In the genomic region with DNA sequence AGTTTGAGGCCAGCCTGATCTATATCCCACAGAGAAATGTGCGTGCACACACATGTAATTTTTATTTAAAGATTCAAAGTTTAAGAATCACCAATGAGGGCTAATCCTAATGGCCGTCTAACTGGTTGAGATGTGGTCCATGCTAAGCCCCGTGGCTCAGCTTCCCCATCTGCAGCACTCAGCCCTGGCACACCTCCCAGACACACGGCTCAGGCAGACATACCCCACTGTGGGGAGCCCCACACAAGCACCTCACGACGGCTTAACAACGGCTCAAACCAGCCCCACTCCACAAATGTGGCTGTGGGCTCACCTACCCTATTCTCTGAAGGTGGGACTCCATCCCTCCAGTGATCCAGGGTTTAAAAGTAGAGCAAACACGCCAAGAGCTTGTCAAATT, we compare ENCODE assay signal across 33 mouse cellular contexts.
"Had no signal": no experiment of that assay in that cellular context is flagged by ENCODE, and none has a peak within 500 bp of the region (broad histone marks: within the 10 kb centered on the region; RNA-seq: fewer than 3 reads in every experiment).

No protein-coding gene starts in this region.

- H3K27ac ChIP-seq: heart, embryonic 10.5 days; heart, embryonic 13.5 days; heart, embryonic 15.5 days; hindbrain, embryonic 10.5 days; hindbrain, embryonic 12.5 days; hindbrain, embryonic 13.5 days; hindbrain, embryonic 14.5 days; hindbrain, embryonic 15.5 days; hindbrain, postnatal 0 days; intestine, embryonic 15.5 days; kidney, embryonic 15.5 days; kidney, postnatal 0 days; layer of hippocampus, adult 2 months; left cerebral cortex, adult 2 months had no signal

- DNase-seq: heart, postnatal 10 days; heart, postnatal 14 days; heart, postnatal 36 days; heart, postnatal 4 days; kidney, adult 11 months; kidney, adult 18-20 months; kidney, adult 8-10 months; kidney, adult 9 months; kidney, postnatal 10 days; kidney, postnatal 14 days; kidney, postnatal 36 days; kidney, postnatal 4 days; layer of hippocampus, adult 9-11 months; layer of hippocampus, postnatal 36 days had no signal

- H3K9ac ChIP-seq: heart, embryonic 12.5 days; heart, embryonic 13.5 days; heart, embryonic 15.5 days; hindbrain, embryonic 12.5 days; hindbrain, embryonic 13.5 days; hindbrain, embryonic 14.5 days; hindbrain, embryonic 15.5 days; intestine, embryonic 15.5 days; kidney, embryonic 15.5 days had no signal

- ATAC-seq: hindbrain, embryonic 16.5 days; hindbrain, postnatal 0 days; intestine, embryonic 15.5 days; intestine, embryonic 16.5 days; intestine, postnatal 0 days had no signal

- H3K4me2 ChIP-seq: heart, embryonic 11.5 days; heart, embryonic 12.5 days; heart, embryonic 13.5 days; heart, embryonic 15.5 days; hindbrain, embryonic 12.5 days; hindbrain, embryonic 13.5 days; hindbrain, embryonic 14.5 days; hindbrain, embryonic 15.5 days; intestine, embryonic 15.5 days; kidney, embryonic 15.5 days had no signal

- H3K27me3 ChIP-seq: heart, embryonic 12.5 days; heart, embryonic 13.5 days; heart, embryonic 15.5 days; hindbrain, embryonic 12.5 days; hindbrain, embryonic 13.5 days; hindbrain, embryonic 15.5 days; intestine, embryonic 15.5 days; kidney, embryonic 15.5 days had no signal

- H3K4me3 ChIP-seq: heart, embryonic 10.5 days; heart, embryonic 12.5 days; heart, embryonic 13.5 days; heart, embryonic 15.5 days; hindbrain, embryonic 10.5 days; hindbrain, embryonic 12.5 days; hindbrain, embryonic 13.5 days; hindbrain, embryonic 15.5 days; intestine, embryonic 15.5 days; kidney, embryonic 15.5 days; layer of hippocampus, adult 2 months; left cerebral cortex, adult 2 months had no signal

- H3K9me3 ChIP-seq: heart, embryonic 10.5 days; heart, embryonic 12.5 days; heart, embryonic 13.5 days; heart, embryonic 15.5 days; hindbrain, embryonic 10.5 days; hindbrain, embryonic 12.5 days; hindbrain, embryonic 13.5 days; hindbrain, embryonic 15.5 days; intestine, embryonic 15.5 days; kidney, embryonic 15.5 days had no signal
